Comparison of ENCODE assay signal across 10 mouse cellular contexts in the genomic region with DNA sequence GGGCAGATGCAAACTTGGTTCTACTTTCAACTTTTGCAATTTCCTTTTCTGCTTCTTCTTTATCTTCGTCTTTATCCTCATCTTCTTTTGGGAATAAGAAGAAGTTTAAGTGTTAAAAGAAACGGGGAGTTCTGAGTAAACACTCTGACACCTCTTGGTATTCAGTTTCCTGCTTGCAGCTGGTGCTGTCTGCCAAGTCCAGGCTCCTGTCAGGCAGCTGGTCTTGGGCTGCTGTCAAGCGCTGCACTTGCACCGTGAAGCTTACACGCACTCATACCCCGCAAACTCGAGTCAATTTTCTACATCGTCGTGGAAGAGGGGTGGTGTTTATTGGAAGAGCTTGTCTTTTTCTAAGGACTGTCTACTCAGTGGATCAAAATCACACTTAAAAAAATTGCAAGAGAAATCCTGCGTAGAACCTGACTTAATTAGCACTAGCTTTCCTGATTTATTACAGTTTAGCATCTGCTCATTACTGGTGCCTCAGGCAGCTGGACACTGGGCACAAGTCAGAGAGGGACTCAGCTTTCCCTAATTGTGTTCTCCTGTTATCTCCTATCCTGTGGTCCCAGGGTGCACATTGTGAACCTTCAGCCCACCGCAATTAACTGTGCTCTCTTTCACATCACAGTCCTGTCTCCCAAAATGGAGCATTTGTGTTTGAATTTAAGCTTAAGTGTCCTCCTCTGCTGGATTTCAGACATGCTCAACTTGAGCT. TPM values are rescaled to one million over a fixed set of nuclear protein-coding genes. Genes with fewer than 3 reads are reported as not detected.
DNase-seq lines count a peak whose midpoint lies in the region; ATAC-seq and TF ChIP-seq lines count a peak whose summit lies in the region.
"Had no signal": no experiment of that assay in that cellular context is flagged by ENCODE, and none has a peak within 500 bp of the region (broad histone marks: within the 10 kb centered on the region; RNA-seq: fewer than 3 reads in every experiment).

No protein-coding gene starts in this region.

- H3K4me1 ChIP-seq in forebrain, embryonic 11.5 days (replicated peaks; ENCODE audit: control insufficient read depth, insufficient read depth, low read length), result no peaks in the 10 kb centered on the region; the same call in 1 of the 2 replicates
- peaks cover 20% of the 10 kb centered on the region for H3K4me1 ChIP-seq in forebrain, embryonic 10.5 days
- H3K4me1 ChIP-seq in thymus, adult 2 months (replicated peaks; ENCODE audit: control insufficient read depth, insufficient read depth, low read length), result no peaks in the 10 kb centered on the region

- TF ChIP-seq CTCF in thymus, adult 2 months (IDR thresholded peaks at IDR 0.05; ENCODE audit: borderline replicate concordance, control insufficient read depth, extremely low read depth, insufficient read depth, low read length, poor library complexity), result no peak

- intact Hi-C loops in left cerebral cortex, postnatal 14 days (cut with DNase I), result loop anchor here (5.0 kb wide), 1 partner anchor 762 kb away; no protein-coding TSS in a partner anchor
- intact Hi-C loops in left cerebral cortex, postnatal 36 days (cut with DNase I), result loop anchor here (5.0 kb wide), 1 partner anchor 762 kb away; no protein-coding TSS in a partner anchor

- no peak overlapping the region for H3K4me2 ChIP-seq in forebrain, embryonic 11.5 days (ENCODE audit: low read depth, low read length, severe bottlenecking)
- H3K4me2 ChIP-seq: hindbrain, embryonic 15.5 days had no signal

- H3K27me3 ChIP-seq in forebrain, embryonic 11.5 days (ENCODE audit: control insufficient read depth, insufficient read depth, low read length), result no peaks in the 10 kb centered on the region
- no peaks in the 10 kb centered on the region for H3K27me3 ChIP-seq in forebrain, embryonic 10.5 days (ENCODE audit: poor library complexity, severe bottlenecking)
- H3K27me3 ChIP-seq in thymus, adult 2 months (ENCODE audit: control insufficient read depth, insufficient read depth, low read length), result no peaks in the 10 kb centered on the region
- H3K27me3 ChIP-seq: hindbrain, embryonic 15.5 days had no signal

- no peaks in the 10 kb centered on the region for H3K9me3 ChIP-seq in forebrain, embryonic 11.5 days (ENCODE audit: control insufficient read depth, low read length)
- no peaks in the 10 kb centered on the region for H3K9me3 ChIP-seq in forebrain, embryonic 10.5 days
- H3K9me3 ChIP-seq: hindbrain, embryonic 15.5 days had no signal

- DNase-seq in forebrain, embryonic 11.5 days (ENCODE audit: low spot score), result no peak
- no peak for DNase-seq in forebrain, embryonic 10.5 days (ENCODE audit: extremely low spot score, low spot score)
- peak; percentile 22 to 40 for DNase-seq in left cerebral cortex, postnatal 14 days (ENCODE audit: low spot score in 2 of 2)
- DNase-seq in left cerebral cortex, postnatal 36 days (ENCODE audit: low spot score in 2 of 2), result no peak
- peak; percentile 68 for DNase-seq in brain, adult 2 months (ENCODE audit: low read depth, low spot score)
- DNase-seq in thymus, adult 2 months, result no peak

- no peak overlapping the region for H3K27ac ChIP-seq in forebrain, embryonic 11.5 days (ENCODE audit: low read depth, low read length)
- no peak overlapping the region for H3K27ac ChIP-seq in forebrain, embryonic 10.5 days
- no peak overlapping the region for H3K27ac ChIP-seq in thymus, adult 2 months (ENCODE audit: control insufficient read depth, insufficient read depth, low read length)
- H3K27ac ChIP-seq: hindbrain, embryonic 15.5 days had no signal

- H3K9ac ChIP-seq in forebrain, embryonic 11.5 days (ENCODE audit: low read length), result no peak overlapping the region
- H3K9ac ChIP-seq: hindbrain, embryonic 15.5 days had no signal

- no peaks in the 10 kb centered on the region for H3K36me3 ChIP-seq in forebrain, embryonic 11.5 days (ENCODE audit: control insufficient read depth, insufficient read depth, low read length)
- no peaks in the 10 kb centered on the region for H3K36me3 ChIP-seq in forebrain, embryonic 10.5 days (replicated peaks)
- no peaks in the 10 kb centered on the region for H3K36me3 ChIP-seq in thymus, adult 2 months (ENCODE audit: control insufficient read depth, insufficient read depth, low read length)
- H3K36me3 ChIP-seq: hindbrain, embryonic 15.5 days had no signal

- 64% methylated on average over 11 of the region's 11 CpGs for WGBS in forebrain, embryonic 11.5 days
- whole genome bisulfite sequencing in forebrain, embryonic 10.5 days, result 72% methylated on average over 11 of the region's 11 CpGs
- 29% methylated on average over 11 of the region's 11 CpGs for WGBS in thymus, adult 2 months

- ATAC-seq in forebrain, embryonic 11.5 days (replicated peaks; ENCODE audit: low FRiP score), result peak; percentile 51
- ATAC-seq in granulocyte monocyte progenitor cell, adult 5-6 weeks (replicated peaks; ENCODE audit: poor library complexity, severe bottlenecking), result 0 out of 2 replicates have a peak, but pooled peaks have one; percentile 19
- no peak for ATAC-seq in erythroblast, adult 5-6 weeks (replicated peaks; ENCODE audit: low FRiP score, poor library complexity, severe bottlenecking)

- H3K4me3 ChIP-seq in forebrain, embryonic 11.5 days (ENCODE audit: low read depth, low read length), result no peak overlapping the region
- H3K4me3 ChIP-seq in forebrain, embryonic 10.5 days, result no peak overlapping the region
- H3K4me3 ChIP-seq in thymus, adult 2 months (ENCODE audit: control insufficient read depth, insufficient read depth, low read length), result no peak overlapping the region
- H3K4me3 ChIP-seq: hindbrain, embryonic 15.5 days had no signal

- TF ChIP-seq POLR2A in thymus, adult 2 months (IDR thresholded peaks at IDR 0.05; ENCODE audit: control insufficient read depth, extremely low read depth, insufficient read depth, low read length, poor library complexity), result no peak

RNA-seq across cellular contexts. Expression of a gene that starts 3.5 kb away (rescaled TPM):
- 0.16 and 0.25 TPM in 2 replicates for polyA plus RNA-seq in forebrain, embryonic 11.5 days (2014; fragmentation: Nextera tagmentation; extraction: Ambion mirVana)
- 0.09 TPM in 1 of 2 replicates, not detected in the other for polyA plus RNA-seq in forebrain, embryonic 10.5 days (2016; fragmentation: Nextera tagmentation; extraction: Ambion mirVana)
- total RNA-seq in left cerebral cortex, postnatal 14 days (2021), result under 1 TPM; 0.40 to 0.51 TPM
- total RNA-seq in left cerebral cortex, postnatal 36 days (2021), result not detected
- 0.80 and 0.98 TPM in 2 replicates for total RNA-seq in granulocyte monocyte progenitor cell, adult 5-6 weeks (2014; fragmentation: Nextera tagmentation)
- 0.22 and 0.41 TPM in 2 replicates for total RNA-seq in granulocyte monocyte progenitor cell, adult 5-6 weeks (2017)
- not detected in 2 replicates for total RNA-seq in erythroblast, adult 5-6 weeks (2015; ENCODE audit: low replicate concordance)
- not detected in 2 replicates for total RNA-seq in erythroblast, adult 5-6 weeks (2017; ENCODE audit: low replicate concordance)
- 0.27 and 0.28 TPM in 2 replicates for polyA plus RNA-seq in thymus, adult 2 months (2012; rRNA removed)
- total RNA-seq: liver, adult 2 months had no signal
- polyA plus RNA-seq: liver, adult 2 months had no signal

Comparison
In these comparisons a context has a peak if more than half of its experiments do, and no peak if none do; other contexts are left out.
1. DNase-seq: peak in left cerebral cortex, postnatal 14 days (2 of 2) and brain, adult 2 months (single experiment); none in forebrain, embryonic 11.5 days (single experiment), forebrain, embryonic 10.5 days (single experiment), left cerebral cortex, postnatal 36 days (0 of 2) and thymus, adult 2 months (single experiment).